Mouse (Mus musculus) adrenal gland, adult (tissue): ENCODE measurements around the gene Vcp.

Experiments used
- DNase-seq, 2 experiments: peaks; one replicate each; pipeline ENCODE4 v3.0.0; 2022 to 2023; ENCODE audit warnings: low spot score in 1 of 2; ENCODE audit not compliant: inconsistent age in 2 of 2

The Vcp gene

DNA sequence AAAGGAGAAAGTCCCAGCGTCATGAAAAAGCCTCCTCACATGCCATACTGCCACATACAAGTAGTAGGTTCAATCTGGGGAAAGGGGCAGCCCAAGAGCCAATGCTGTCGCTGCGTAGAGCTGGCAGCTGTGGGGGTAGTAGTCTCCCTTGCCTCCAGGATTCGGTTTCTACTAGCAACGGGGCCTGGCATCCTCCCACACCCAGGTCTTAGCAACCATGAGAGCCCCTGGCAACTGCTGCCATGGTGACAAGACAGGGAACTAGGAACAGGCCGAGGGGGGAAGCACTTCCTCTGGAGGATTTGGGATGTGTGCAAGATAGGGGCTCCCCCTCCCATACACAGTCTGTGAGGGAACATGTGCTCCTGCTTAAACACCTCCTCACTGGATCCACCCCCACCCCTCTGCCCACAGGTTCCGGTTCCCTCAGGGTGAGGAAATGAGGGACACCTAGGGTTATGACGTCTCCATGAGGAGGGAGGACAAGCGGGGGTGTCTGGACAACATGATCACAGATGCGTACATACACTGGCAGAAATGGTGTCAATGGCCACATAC is 53.5 kb downstream of the Vcp start:
- no peak for DNase-seq

DNA sequence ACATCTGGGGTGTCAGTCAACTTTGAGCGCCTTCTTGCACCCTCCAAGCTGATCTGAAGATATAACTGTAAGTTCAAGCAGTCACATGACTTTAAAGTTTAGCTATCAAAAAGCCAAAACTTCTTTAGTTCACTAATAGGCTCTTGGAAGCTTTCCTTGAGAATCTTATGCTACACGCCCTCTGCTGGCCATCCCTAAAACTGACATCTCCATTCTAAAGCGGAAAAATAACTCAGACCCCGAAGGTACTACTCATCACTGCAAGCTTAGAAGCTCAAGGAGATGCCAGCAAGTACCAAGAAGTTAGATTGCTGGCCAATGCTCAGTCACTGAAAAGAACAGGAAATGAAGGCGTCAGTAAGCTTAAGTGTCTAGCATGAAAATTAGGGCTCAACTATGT is 54.4 kb downstream of the Vcp start:
- peak; percentile 41 to 85 for DNase-seq

DNA sequence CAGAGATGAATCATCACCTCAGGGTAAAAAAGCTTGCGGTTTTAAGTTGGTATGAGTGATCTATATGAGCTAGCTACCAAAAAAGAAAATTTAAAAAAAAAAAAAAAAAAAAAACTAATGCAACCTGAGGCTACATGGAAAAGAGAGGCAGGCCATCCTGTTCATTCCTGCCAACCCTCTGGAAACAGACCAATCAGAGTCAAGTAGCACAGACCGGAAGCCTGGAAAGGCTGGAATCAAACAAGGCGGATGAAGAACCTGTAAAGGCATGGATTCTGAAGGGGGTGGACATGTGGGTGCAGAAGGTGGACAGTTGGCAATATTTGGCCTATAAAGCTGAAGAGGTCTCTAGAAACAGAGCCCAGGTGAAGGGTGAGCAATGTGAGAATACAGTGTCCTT is 54.9 kb downstream of the Vcp start:
- no peak for DNase-seq

DNA sequence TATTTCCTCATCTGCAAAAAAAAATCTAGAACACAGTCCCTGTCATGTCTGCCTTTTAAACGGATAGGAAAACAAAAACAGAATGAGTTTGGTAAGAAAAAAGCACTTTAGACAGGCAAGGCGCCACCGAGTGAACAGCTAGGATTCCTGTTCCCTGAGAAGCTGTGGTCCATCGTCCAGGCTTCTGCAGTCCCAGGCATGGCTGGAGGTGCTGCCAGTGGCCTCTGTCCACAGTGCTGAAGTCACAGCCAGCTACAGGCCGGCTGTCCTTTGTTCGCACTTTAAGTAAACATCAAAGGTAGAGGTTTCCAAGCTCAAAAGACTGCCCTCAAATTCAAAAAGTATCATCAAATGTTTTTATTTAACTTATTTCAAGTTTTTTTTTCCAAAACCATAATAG is 55.3 kb downstream of the Vcp start:
- peak in 1 of 2 experiments; percentile 57 for DNase-seq

DNA sequence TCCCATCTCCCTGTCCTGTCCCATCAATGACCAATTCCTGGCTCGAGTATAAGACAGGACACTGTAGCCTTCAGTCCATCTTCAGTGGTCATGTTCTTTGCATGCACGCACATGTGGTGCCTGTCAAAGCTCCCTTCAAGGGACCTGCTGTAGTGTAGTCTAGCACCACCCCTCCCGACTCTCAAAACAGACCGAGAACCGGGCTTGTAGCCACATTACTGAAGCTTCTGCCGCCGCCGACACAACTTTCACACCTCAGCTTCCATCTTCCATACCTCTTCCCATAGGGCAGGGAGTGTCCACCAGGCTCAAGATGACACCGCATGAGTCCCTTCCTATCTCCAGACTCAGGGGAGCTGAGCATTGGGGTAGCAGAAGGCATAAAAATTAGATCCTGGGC is 56.1 kb downstream of the Vcp start:
- DNase-seq = no peak

DNA sequence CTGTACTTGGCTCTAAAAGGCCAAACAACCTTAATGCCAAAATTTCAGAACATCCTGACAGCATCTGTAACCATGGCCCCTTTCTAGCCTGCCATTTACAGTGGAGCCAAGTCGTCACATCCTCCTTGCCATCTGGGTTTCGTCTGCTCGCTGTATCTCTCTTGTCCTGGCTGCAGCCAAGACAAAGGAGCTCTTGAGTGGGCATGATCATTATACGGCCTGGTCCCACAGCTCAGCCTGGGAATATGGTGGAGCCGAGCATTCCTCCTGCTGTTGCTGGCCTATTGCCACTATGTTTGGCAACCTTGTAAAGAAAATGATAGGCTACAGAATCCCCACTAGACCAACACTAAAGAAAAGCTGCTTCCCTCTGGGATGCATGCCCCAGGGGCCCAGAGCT is 57.0 kb downstream of the Vcp start:
- DNase-seq = no peak

DNA sequence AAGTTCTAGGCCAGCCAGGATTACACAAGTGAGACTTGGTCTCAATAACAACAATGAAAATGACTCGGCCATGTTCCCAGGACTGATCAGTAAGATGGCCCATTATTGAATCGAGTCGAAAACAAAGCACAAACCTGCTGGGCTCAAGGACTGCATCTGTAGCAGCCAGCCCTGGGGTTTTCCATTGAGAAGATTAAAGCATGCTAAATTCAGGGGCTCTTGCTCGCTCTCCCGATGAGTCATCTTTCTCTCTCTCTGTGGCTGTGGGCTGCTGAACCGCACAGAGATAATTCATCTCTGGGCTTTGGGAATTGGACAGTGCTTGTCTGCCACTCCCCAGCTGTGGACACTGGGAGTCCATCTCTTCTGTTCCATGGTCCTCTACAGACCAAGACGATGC is 58.9 kb downstream of the Vcp start:
- DNase-seq = peak in 1 of 2 experiments; percentile 69

DNA sequence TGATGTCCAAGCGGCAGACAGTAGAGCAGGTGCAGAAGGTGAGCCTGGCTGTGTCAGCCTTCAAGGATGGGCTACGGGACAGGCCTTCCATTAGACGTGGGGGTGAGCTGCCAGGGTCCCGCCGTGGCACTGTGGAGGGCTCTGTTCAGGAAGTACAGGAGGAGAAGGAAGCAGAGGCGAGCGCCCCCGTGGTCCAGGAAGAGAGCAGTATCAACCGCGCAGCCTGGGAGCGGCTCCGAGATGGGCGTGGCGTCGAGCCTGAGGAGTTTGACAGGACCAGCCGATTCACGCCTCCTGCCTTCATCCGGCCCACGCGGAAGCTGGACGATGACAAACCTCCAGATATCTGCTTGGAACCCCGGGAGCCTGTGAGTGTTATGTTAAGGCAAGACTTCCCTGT is 66.7 kb downstream of the Vcp start:
- peak; percentile 46 to 76 for DNase-seq

DNA sequence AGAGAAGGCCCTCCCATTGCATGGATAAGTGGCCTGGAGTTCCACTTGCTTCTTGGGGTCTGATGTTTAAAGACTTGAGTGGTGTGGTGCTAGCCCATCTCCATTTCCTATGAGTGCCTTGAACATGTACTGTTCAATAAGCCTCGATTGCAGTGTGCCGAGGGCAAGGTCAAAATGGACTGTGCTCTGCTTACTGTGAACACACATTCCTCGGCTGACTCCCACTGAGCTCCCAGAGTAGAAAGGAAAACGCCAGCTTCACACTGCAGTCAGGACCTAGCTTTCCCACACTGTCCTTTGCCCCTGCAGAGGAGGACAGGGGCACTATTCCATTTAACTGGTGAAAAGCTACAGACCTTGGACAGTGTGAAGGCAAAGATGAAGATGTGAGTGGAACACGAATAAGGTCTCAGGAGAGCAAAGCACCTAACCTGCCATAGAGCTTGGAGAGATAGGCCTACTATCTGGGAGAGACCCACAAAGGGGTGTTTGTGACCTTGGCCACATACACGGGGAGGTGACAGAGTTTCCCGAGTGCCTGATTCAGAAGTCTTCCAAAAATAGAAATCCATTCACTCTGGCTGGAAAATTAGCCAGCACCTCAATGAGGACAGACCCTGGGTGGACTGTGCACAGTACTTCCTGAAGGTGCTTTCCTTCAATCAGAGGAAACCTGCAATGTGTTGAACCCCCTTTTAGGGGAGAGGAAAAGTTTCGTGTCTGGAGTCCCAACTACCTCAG is 67.9 kb downstream of the Vcp start:
- no peak for DNase-seq
